In genomic region chr10:68956539-68956938, GRCm38 (mm10) we compare ENCODE assay signal across 32 mouse cellular contexts.
DNase-seq lines count a peak whose midpoint lies in the region; ATAC-seq and TF ChIP-seq lines count a peak whose summit lies in the region.
"Had no signal": no experiment of that assay in that cellular context is flagged by ENCODE, and none has a peak within 500 bp of the region (broad histone marks: within the 10 kb centered on the region; RNA-seq: fewer than 3 reads in every experiment).

No protein-coding gene starts in this region.

- H3K4me2 ChIP-seq in midbrain, postnatal 0 days (ENCODE audit: low read depth, low read length, poor library complexity, severe bottlenecking): no peak overlapping the region
- no peak overlapping the region for H3K4me2 ChIP-seq in midbrain, embryonic 16.5 days (ENCODE audit: low read length)
- H3K4me2 ChIP-seq: embryonic facial prominence, embryonic 15.5 days; forebrain, embryonic 12.5 days; heart, embryonic 13.5 days; hindbrain, embryonic 13.5 days; limb, embryonic 15.5 days; liver, embryonic 13.5 days; midbrain, embryonic 13.5 days had no signal

- peak; percentile 15 to 18 for DNase-seq in cerebellum, postnatal 14 days
- DNase-seq in cerebellum, postnatal 25 days: no peak
- DNase-seq in heart, adult 11 months: peak; percentile 72
- DNase-seq in heart, embryonic 10.5 days (ENCODE audit: low spot score): no peak
- DNase-seq in midbrain, postnatal 0 days (ENCODE audit: low spot score): peak; percentile 44
- DNase-seq in skeletal muscle tissue, adult 2 months (ENCODE audit: low read depth, low spot score): peak; percentile 69
- DNase-seq in spleen, adult 18-20 months: no peak
- DNase-seq: adrenal gland, postnatal 10 days; cerebellum, adult 18-20 months; cerebellum, postnatal 36 days; forebrain, postnatal 0 days; kidney, adult 8-10 months; kidney, postnatal 4 days; liver, embryonic 13.5 days; lung, adult 2 months; lung, postnatal 10 days; right cerebral cortex, postnatal 25 days; thymus, adult 18-20 months; thymus, postnatal 36 days had no signal

- no peak for ATAC-seq in midbrain, postnatal 0 days (ENCODE audit: low FRiP score)
- ATAC-seq in midbrain, embryonic 16.5 days: no peak
- ATAC-seq: forebrain, postnatal 0 days; intestine, embryonic 16.5 days; midbrain, embryonic 13.5 days had no signal

- H3K27ac ChIP-seq in heart, embryonic 10.5 days: no peak overlapping the region
- H3K27ac ChIP-seq in midbrain, postnatal 0 days (ENCODE audit: low read depth, low read length): no peak overlapping the region
- H3K27ac ChIP-seq in midbrain, embryonic 16.5 days (ENCODE audit: low read length): no peak overlapping the region
- H3K27ac ChIP-seq: embryonic facial prominence, embryonic 15.5 days; forebrain, embryonic 12.5 days; heart, embryonic 13.5 days; hindbrain, embryonic 13.5 days; kidney, postnatal 0 days; limb, embryonic 10.5 days; limb, embryonic 15.5 days; liver, embryonic 13.5 days; macrophage; midbrain, embryonic 13.5 days; stomach, postnatal 0 days had no signal

- no peak overlapping the region for H3K4me3 ChIP-seq in heart, embryonic 10.5 days
- H3K4me3 ChIP-seq in midbrain, postnatal 0 days (ENCODE audit: low read depth, low read length): no peak overlapping the region
- no peak overlapping the region for H3K4me3 ChIP-seq in midbrain, embryonic 16.5 days (ENCODE audit: low read depth, low read length)
- H3K4me3 ChIP-seq: embryonic facial prominence, embryonic 15.5 days; forebrain, embryonic 12.5 days; heart, embryonic 13.5 days; hindbrain, embryonic 13.5 days; limb, embryonic 10.5 days; limb, embryonic 15.5 days; liver, embryonic 13.5 days; midbrain, embryonic 13.5 days had no signal

- H3K9me3 ChIP-seq in heart, embryonic 10.5 days: no peaks in the 10 kb centered on the region
- no peaks in the 10 kb centered on the region for H3K9me3 ChIP-seq in midbrain, postnatal 0 days (ENCODE audit: low read length)
- no peaks in the 10 kb centered on the region for H3K9me3 ChIP-seq in midbrain, embryonic 16.5 days (replicated peaks; ENCODE audit: control insufficient read depth, low read length, poor library complexity, severe bottlenecking)
- H3K9me3 ChIP-seq: embryonic facial prominence, embryonic 15.5 days; forebrain, embryonic 12.5 days; limb, embryonic 10.5 days; limb, embryonic 15.5 days; liver, embryonic 13.5 days; midbrain, embryonic 13.5 days had no signal

- no peaks in the 10 kb centered on the region for H3K36me3 ChIP-seq in heart, embryonic 10.5 days
- no peaks in the 10 kb centered on the region for H3K36me3 ChIP-seq in midbrain, postnatal 0 days (ENCODE audit: insufficient read depth, low read length)
- no peaks in the 10 kb centered on the region for H3K36me3 ChIP-seq in midbrain, embryonic 16.5 days (ENCODE audit: control insufficient read depth, insufficient read depth, low read length)
- H3K36me3 ChIP-seq: embryonic facial prominence, embryonic 15.5 days; forebrain, embryonic 12.5 days; G1E; heart, embryonic 13.5 days; hindbrain, embryonic 13.5 days; limb, embryonic 10.5 days; limb, embryonic 15.5 days; liver, embryonic 13.5 days; midbrain, embryonic 13.5 days had no signal

- H3K27me3 ChIP-seq in heart, embryonic 10.5 days (ENCODE audit: insufficient read depth, poor library complexity, severe bottlenecking): no peaks in the 10 kb centered on the region
- H3K27me3 ChIP-seq in midbrain, postnatal 0 days (ENCODE audit: insufficient read depth, low read length): no peaks in the 10 kb centered on the region
- H3K27me3 ChIP-seq in midbrain, embryonic 16.5 days (ENCODE audit: control insufficient read depth, insufficient read depth, low read depth, low read length): no peaks in the 10 kb centered on the region
- H3K27me3 ChIP-seq: embryonic facial prominence, embryonic 15.5 days; forebrain, embryonic 12.5 days; heart, embryonic 13.5 days; hindbrain, embryonic 13.5 days; limb, embryonic 15.5 days; liver, embryonic 13.5 days; midbrain, embryonic 13.5 days had no signal

- H3K9ac ChIP-seq in midbrain, postnatal 0 days (replicated peaks; ENCODE audit: low read length, poor library complexity, severe bottlenecking): no peak overlapping the region
- no peak overlapping the region for H3K9ac ChIP-seq in midbrain, embryonic 16.5 days (ENCODE audit: low read depth, low read length)
- H3K9ac ChIP-seq: embryonic facial prominence, embryonic 15.5 days; forebrain, embryonic 12.5 days; forebrain, postnatal 0 days; heart, embryonic 13.5 days; hindbrain, embryonic 13.5 days; limb, embryonic 15.5 days; liver, embryonic 13.5 days; midbrain, embryonic 13.5 days had no signal

- 54% methylated on average over 7 of the region's 7 CpGs for WGBS in heart, embryonic 10.5 days
- 74% methylated on average over 7 of the region's 7 CpGs for WGBS in midbrain, postnatal 0 days
- 77% methylated on average over 7 of the region's 7 CpGs for WGBS in midbrain, embryonic 16.5 days

- TF ChIP-seq CTCF in midbrain, postnatal 0 days (IDR thresholded peaks at IDR 0.05): no peak

- peaks cover 4% of the 10 kb centered on the region; the same call in 1 of the 2 replicates for H3K4me1 ChIP-seq in heart, embryonic 10.5 days
- no peaks in the 10 kb centered on the region for H3K4me1 ChIP-seq in midbrain, postnatal 0 days (ENCODE audit: insufficient read depth, low read length)
- no peaks in the 10 kb centered on the region for H3K4me1 ChIP-seq in midbrain, embryonic 16.5 days (ENCODE audit: control insufficient read depth, insufficient read depth, low read length)
- H3K4me1 ChIP-seq: embryonic facial prominence, embryonic 15.5 days; forebrain, embryonic 12.5 days; hindbrain, embryonic 13.5 days; limb, embryonic 10.5 days; limb, embryonic 15.5 days; liver, embryonic 13.5 days; midbrain, embryonic 13.5 days had no signal

Comparison
In these comparisons a context has a peak if more than half of its experiments do, and no peak if none do; other contexts are left out.
1. DNase-seq: peak in cerebellum, postnatal 14 days (2 of 2), heart, adult 11 months (single experiment), midbrain, postnatal 0 days (single experiment) and skeletal muscle tissue, adult 2 months (single experiment); none in cerebellum, postnatal 25 days (0 of 2), heart, embryonic 10.5 days (single experiment) and spleen, adult 18-20 months (0 of 2).